Mouse (Mus musculus): ENCODE measurements around the gene Csrnp3.
A peak's percentile ranks its signal among the peaks of the same experiment; 100 is the strongest.

The Csrnp3 gene

DNA sequence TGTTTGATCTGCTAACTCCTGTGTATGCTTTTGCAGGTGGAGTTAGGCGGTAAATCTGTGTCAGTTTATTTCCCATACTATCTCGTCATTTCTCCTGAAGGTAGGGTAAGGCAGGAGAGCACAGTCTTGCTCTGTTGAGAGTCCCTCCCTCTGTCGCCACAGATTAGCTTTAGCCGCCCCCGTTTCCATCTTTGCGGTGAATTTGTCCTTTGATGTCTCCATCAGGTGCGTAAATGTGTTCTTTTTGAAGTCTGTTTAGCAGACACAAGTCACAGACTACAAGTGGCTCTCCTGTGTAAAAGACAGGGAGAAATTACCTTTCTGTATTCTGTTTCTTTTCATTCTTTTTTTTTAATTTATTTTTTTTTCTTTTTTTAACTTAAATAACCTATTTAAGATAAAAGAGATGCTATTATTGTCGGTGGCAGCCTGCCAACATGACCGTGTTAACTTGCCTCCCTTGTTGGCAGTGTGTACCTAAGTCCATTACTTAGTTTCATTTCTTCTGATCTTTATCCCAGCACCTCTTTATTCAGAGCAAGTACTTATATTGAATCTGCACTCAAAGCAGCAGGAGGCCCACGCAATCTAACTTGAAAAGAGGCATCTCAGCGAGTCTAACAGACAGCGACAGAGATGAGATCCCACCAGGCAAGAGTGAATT lies 25.5 kb downstream of the Csrnp3 start:
- no peak for DNase-seq

- DNase-seq = peak; percentile 22
These were observed 46.0 kb downstream of the Csrnp3 start for GRCm38 (mm10) chr2:65891590-65891989.

DNA sequence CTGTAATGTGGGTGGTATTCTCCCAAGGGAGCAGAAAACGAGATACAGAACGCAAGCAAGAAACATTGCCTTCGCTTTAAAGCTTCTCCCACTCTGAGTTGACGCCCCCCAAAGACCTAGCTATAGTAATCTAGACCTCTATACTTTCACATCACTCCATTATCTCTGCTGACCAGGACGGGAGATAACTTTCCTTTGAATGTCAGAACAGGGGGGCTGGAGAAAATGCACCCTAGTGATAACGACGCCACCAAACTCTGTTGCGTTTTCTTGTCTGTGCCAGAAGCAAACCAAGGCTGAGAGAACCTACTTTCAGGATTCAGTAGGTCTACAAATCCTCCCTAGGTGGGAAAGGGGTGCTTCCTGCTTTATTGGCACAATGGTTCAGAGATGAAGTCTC lies 47.7 kb downstream of the Csrnp3 start:
- no peak for DNase-seq

DNA sequence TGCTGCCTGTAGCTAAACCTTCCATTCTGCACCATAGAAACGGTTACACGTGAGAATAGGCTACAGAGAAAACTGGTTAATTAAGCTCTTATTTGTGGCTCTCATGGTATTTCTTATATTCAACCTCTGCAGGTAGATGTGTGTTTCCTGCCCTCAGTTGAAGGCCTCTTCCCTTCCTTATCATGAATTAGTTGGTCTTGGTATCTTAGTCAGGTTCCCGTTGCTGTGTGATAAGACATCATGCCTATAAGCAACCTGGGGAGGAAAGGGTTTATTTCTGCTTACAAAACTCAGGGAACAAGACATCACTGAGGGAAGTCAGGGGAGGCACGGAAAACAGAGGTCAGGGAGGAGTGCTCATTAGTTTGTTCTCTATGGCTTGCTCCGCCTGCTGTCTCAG lies 48.7 kb downstream of the Csrnp3 start:
- DNase-seq = no peak

DNA sequence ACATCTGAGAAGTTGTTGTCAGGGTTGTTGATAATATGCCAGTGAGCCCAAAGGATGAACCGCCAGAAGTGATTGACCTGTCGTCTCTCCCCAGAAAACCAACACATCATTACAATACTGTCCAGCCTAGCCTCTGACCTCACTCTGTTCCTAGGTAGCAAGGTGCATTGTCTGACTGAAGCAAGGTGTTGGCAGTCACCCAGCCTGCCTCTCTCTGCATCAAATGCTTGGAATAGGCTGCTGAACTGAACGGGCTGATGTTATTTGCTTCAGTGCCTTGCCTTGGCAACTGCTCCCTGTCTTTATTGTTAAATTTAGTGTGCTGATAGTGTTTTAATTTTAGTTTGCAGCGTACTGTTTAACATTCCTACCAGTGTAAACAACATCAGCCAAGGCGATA lies 51.0 kb downstream of the Csrnp3 start:
- DNase-seq = peak; percentile 26

DNA sequence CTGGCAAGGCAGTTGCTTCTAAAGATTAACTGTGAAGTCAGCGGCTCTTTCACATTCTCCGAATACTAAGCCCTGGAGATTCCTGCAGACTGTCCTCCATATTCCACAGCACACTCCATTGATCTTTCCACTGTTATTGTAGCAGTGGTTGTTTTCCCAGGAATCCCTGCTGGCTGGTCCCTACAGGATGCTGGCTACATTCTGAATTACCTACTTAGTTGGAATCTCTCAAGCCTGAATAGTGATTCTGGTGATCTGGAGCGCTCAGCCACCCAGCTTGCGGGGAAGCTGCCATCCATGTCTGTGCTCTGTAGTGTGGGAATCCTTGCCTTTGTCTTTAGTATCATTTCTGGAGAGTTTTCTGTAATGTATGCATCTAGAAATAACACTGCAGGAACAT lies 51.5 kb downstream of the Csrnp3 start:
- DNase-seq = no peak

DNA sequence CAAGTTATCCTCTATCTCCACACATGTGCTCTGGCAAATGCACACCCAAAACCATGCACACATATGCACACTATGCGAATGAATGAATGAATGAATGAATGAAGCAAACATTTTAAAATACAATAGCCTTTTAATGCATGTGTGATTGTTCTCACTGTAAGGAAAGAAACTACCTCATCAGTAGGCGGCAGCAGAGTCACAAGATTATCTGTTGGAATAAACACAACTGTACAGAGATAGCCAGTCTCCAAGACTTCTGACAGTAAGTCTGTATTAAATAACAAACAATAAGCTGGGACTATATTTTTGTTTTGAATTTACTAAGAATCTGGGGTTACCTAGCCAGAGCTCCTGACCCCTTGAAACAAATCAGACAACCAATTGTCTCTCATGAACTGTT lies 53.9 kb downstream of the Csrnp3 start:
- no peak for DNase-seq

DNA sequence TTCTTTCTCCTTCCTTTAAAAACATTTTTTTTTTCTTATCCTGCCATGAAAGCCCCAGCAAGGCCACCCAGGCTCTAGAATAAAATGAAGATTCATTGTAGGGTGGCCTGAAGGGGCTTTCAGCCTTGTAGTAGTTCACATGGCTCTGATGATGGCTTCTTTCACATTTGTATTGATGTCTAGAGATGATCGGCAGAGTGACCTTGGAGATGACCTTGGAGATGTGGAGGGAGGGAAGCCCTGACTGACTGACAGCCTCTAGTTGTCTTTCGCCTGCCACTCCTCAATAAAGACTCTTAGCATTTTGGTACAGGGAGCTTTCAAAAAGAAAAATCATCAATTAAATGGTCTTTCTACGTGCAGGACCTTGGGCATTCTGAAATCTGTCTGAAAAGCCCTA lies 63.0 kb downstream of the Csrnp3 start:
- no peak for DNase-seq

DNA sequence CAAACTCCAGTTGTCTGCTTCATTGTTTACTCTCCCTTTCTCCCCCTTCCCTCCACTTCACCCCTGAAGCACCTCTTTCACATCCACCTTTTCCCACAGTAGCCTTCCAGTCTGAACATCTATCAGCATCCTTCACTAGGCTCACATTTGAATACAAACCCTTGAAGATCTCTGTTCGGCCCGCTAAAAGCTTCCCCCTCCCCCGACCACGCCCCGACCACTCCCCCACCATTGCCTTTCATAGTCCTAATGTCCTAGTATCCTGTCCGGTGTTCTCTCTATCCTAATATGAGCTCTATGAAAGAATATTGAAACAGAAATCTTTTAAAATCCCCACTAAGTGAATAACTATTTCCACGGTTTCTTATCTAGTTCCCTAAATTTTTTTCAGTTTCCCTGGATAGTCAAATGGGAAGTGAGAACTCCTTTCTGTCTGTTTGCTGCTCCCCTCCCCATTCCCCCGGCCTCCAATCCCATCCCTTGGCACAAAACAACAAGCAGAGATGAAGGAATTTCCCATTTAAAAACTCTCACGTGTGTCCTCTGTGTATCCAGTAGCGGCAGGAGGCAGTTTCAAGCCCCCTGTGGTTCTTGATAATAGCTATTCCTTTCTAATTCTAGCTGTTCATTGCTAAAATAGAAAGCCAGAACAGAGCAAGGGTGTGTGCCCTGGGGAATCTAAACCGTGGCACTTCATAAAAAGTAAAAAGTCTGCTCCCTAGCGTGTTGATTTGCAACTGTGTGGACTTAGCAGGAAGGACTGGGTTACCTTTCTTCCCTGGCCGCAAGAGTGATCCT lies 64.4 kb downstream of the Csrnp3 start:
- DNase-seq = no peak

DNA sequence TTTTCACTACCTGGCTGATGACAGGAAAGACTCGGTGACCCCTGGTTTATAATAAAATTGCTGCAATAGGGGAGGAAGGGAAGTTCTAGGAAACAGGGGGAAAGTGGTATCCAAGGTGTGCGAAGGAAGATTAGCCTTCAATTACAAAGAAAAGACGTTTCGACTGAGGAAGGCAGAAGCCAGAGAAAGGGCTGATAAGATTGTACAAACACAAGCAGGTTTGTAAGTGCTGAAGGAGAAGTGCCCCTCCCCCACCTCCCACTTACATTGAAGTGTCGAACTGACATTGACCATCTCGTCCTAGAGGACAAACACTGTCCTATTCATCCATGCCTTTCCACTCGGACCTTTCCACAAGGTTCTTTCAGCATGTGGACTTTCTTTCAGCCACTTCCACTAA lies 70.4 kb downstream of the Csrnp3 start:
- DNase-seq = no peak

- DNase-seq = no peak
These were observed 75.3 kb downstream of the Csrnp3 start for GRCm38 (mm10) chr2:65920651-65921412.

DNA sequence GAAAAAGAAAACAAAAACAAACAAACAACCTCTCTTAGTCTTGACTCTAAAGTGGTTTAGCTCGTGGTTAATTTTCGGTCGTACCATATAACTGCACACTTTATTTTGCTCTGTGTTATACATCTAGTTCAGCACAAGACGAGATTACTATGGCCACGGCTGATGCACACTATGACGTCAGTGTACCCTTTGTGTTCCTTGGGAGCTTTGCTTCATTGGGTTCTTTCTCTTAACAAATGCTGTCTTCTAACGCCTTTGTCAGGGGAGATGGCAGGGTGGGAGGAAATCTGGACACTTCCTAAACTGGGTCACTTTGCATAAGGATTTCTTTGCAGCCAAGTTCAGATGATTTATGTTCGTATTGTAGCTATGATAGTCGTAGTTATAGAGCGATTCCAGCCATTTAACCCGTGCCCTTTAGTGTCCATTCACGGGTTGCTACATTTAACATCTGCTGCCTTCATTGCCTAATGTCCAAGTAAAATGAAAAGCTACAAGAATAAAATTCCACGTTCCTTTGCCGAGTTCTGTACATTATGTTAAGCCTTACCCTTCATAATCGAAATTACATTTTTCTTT lies 79.9 kb downstream of the Csrnp3 start:
- DNase-seq = no peak

- DNase-seq = no peak
These were observed 81.6 kb downstream of the Csrnp3 start for GRCm38 (mm10) chr2:65926935-65927708.

DNA sequence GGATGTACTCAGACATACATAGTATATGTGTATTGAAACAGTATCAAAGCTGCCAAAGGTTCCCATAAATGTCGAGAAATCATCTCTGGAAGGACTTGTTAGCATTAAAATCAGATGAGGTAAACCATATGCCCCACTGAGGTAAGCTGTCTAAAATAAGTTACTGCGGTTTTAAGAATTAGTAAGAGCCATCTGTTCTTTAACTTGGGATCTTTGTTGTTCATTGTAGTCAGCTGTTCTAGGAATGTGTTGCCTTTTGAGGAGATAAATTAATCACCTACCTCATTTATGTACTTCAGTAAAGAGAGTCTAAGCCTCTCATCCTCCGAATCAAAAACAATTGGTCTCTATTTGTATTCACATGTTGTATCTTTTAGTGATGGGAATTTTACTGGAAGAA lies 83.7 kb downstream of the Csrnp3 start:
- no peak for DNase-seq

GRCm38 (mm10) chr2:65929927-65930326 lies 84.4 kb downstream of the Csrnp3 start:
- no peak for DNase-seq

DNA sequence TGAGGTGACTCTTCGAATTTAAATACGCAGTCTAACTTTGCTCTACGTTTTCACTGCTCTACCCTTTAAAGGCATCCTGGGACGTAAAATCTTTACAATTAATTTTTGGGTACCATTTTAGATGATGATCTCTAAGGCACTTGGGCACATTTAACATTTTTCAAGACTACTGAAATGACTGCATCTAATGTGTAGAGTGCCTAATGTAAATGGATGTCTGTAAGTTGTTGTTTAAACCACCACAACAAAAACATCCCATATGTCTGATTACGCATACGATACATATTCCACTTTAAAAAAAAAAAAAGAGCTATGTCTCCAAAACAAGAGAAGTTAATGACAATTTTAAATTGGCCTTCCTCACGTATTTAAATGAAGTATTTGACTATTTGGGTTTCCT lies 85.7 kb downstream of the Csrnp3 start:
- DNase-seq = no peak

DNA sequence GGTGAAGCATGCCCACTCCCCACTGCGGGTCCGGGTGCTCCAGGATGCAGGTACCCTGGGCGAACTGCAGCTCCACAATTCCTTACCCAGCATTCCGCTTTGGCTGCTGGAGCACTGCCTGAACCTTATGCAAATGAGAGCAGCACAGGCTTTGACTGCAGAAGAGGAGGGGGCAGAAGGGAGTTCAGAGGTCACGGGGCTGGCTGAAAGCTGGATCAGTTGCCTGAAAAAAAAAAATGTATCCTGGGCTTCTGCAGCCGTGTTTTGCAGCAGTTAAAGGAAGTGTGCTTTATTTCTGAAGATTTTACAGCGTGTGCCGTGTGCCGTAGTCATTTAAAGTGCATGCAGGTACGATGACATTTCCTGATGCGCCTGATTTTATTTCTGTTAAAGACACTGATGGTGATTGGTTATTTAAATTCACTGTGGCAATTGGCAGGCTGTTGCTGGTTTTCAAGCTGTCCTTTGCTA lies 86.3 kb downstream of the Csrnp3 start:
- DNase-seq = peak; percentile 26

GRCm38 (mm10) chr2:65934099-65934498 lies 88.5 kb downstream of the Csrnp3 start:
- DNase-seq = no peak

- no peak for DNase-seq
These were observed 93.3 kb downstream of the Csrnp3 start for GRCm38 (mm10) chr2:65938900-65939299.

GRCm38 (mm10) chr2:65940351-65940750 lies 94.8 kb downstream of the Csrnp3 start:
- peak; percentile 68 for DNase-seq

DNA sequence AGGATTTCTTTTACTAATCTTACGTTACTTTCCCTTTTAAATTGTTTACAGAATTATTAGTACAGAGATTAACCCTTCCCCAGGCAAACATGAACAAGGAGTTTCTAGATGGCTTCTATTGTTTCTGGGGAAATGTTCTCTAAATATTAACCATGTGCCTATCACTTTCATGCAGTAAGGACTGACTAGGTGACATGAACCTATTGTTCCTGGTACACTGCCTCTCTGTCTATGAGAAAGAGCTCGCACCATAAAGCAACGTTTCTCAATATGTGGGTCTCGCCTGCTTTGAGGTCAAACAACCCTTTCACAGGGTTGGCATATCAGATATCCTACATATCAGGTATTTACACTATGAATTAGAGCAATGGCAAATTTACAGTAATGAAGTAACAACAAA lies 96.8 kb downstream of the Csrnp3 start:
- DNase-seq = no peak

- DNase-seq = no peak
These were observed 103.2 kb downstream of the Csrnp3 start for GRCm38 (mm10) chr2:65948808-65949207.
